Mouse (Mus musculus) limb, embryonic 13.5 days (tissue): ENCODE results near the gene Cmc1. TPM values are rescaled to one million over a fixed set of nuclear protein-coding genes. Genes with fewer than 3 reads are reported as not detected.

Source experiments
- polyA plus RNA-seq: library from polyadenylated mRNA; unstranded; fragments of >200 nt; fragmentation: Nextera tagmentation; extraction: Ambion mirVana; gene quantifications from 2 replicates; pipeline ENCODE4 v1.2.1, GENCODE M21; 2015

Gene Cmc1
- polyA plus RNA-seq, 1 experiment from 2014 or later: 36.6 TPM

Other genes starting within 250 kb of the Cmc1 start
- gene Azi2, start 109.7 kb downstream of the Cmc1 start, polyA plus RNA-seq: 72.6 and 75.6 TPM in 2 replicates